Mouse (Mus musculus) hindbrain, embryonic 11.5 days (tissue): ENCODE measurements around the gene Aire. TPM values are rescaled to one million over a fixed set of nuclear protein-coding genes. Genes with fewer than 3 reads are reported as not detected.

Experiments
- ATAC-seq: fragments of 200-750 bp; cut with Nextera tagmentation; 2 replicates; pipeline ENCODE4 v1.8.0; 2017; ENCODE audit warnings: mild to moderate bottlenecking, moderate TSS enrichment, moderate library complexity; ENCODE audit not compliant: low FRiP score
- DNase-seq: peaks from one replicate; pipeline ENCODE4 v3.0.0-alpha.2; 2015; ENCODE audit warnings: low spot score
- H3K27ac ChIP-seq: fragments of 300-500 bp; sonication (generic); 2 replicates; pipeline ENCODE4 v1.5.1; 2014; ENCODE audit warnings: mild to moderate bottlenecking, low read depth, low read length
- H3K27me3 ChIP-seq: fragments of 300-500 bp; sonication (generic); 2 replicates; pipeline ENCODE4 v1.6.1; 2014; ENCODE audit warnings: mild to moderate bottlenecking, low read length, moderate library complexity, mixed read lengths; ENCODE audit not compliant: control insufficient read depth, insufficient read depth
- H3K36me3 ChIP-seq: fragments of 300-500 bp; sonication (generic); 2 replicates; pipeline ENCODE4 v1.6.1; 2014; ENCODE audit warnings: mild to moderate bottlenecking, low read length, moderate library complexity, mixed read lengths; ENCODE audit not compliant: control insufficient read depth, insufficient read depth
- H3K4me1 ChIP-seq: fragments of 300-500 bp; sonication (generic); replicated peaks from 2 replicates; pipeline ENCODE4 v1.6.1; 2014; ENCODE audit warnings: low read length, mixed read lengths; ENCODE audit not compliant: control insufficient read depth, insufficient read depth
- H3K4me2 ChIP-seq: fragments of 300-500 bp; sonication (generic); replicated peaks from 2 replicates; pipeline ENCODE4 v1.6.1; 2014; ENCODE audit warnings: mild to moderate bottlenecking, low read depth, low read length
- H3K4me3 ChIP-seq: fragments of 300-500 bp; sonication (generic); 2 replicates; pipeline ENCODE4 v1.5.1; 2014; ENCODE audit warnings: low read depth, low read length
- H3K9ac ChIP-seq: fragments of 300-500 bp; sonication (generic); 2 replicates; pipeline ENCODE4 v1.6.1; 2014; ENCODE audit warnings: low read depth, low read length
- H3K9me3 ChIP-seq: fragments of 300-500 bp; sonication (generic); 2 replicates; pipeline ENCODE4 v1.6.1; 2016; ENCODE audit warnings: low read length; ENCODE audit not compliant: control insufficient read depth
- WGBS: fragments of 180-500 bp; shearing (Covaris S2); extraction: QIAGEN DNeasy Blood & Tissue Kit; methylation state at CpG from one replicate; pipeline ENCODE4 v1.1.7; 2014; 5-methylcytosine and 5-hydroxymethylcytosine counted together
- polyA plus RNA-seq: library from polyadenylated mRNA; unstranded; fragments of >200 nt; fragmentation: Nextera tagmentation; extraction: Ambion mirVana; gene quantifications from 2 replicates; pipeline ENCODE4 v1.2.1, GENCODE M21; 2014

The Aire gene
- polyA plus RNA-seq, 1 experiment from 2014 or later: 0.11 TPM

GRCm38 (mm10) chr10:78084073-78084472 is 40.7 kb upstream of the Aire start:
- no peak overlapping the region for H3K4me2 ChIP-seq
- H3K4me1 ChIP-seq: no peaks in the 10 kb centered on the region
- H3K27me3 ChIP-seq: no peaks in the 10 kb centered on the region
- WGBS: 71% methylated on average over 1 of the region's 1 CpGs
- H3K36me3 ChIP-seq: no peaks in the 10 kb centered on the region
- no peaks in the 10 kb centered on the region for H3K9me3 ChIP-seq
- no peak overlapping the region for H3K9ac ChIP-seq
- no peak overlapping the region for H3K4me3 ChIP-seq
- ATAC-seq (no peak), DNase-seq (no peak)
- H3K27ac ChIP-seq: no peak overlapping the region

DNA sequence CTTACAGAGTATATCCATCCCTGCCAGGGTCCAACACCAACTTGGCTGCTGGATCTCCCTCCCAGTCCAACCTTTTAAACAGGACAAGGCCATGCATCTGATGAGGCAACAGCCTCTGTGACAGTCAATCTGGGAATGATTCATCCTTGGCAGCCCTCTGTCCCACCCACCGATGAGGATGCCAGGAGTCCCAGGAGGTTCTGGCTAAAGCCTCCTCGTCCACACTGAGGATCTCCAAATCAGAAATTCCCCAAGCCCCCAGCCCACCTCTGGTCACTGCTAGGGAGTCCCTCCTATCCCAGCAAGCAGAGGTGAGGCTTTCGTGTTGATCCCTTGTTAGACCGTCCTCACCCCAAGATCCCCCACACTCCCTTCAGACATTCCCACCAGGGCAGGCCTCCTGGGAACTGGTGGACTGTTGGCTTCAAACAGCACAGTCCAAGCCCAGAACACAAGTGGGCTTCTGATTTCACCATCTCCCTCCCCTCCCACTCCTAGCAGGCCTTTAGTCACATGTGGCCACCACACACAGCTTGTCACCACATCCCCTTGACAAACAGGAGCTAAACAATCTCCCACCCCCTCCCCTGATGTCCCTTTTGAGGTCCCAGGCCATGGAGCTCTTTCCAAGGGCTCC is 36.7 kb upstream of the Aire start:
- Histone ChIP-seq H3K4me1 (no peaks in the 10 kb centered on the region), H3K27me3 (no peaks in the 10 kb centered on the region), H3K4me2 (no peak overlapping the region), H3K9ac (no peak overlapping the region), H3K27ac (no peak overlapping the region), H3K9me3 (no peaks in the 10 kb centered on the region), H3K36me3 (no peaks in the 10 kb centered on the region), H3K4me3 (no peak overlapping the region)
- ATAC-seq (no peak), DNase-seq (no peak)
- WGBS: 70% methylated on average over 4 of the region's 4 CpGs

- no peak overlapping the region for H3K9ac ChIP-seq
- H3K4me1 ChIP-seq: no peaks in the 10 kb centered on the region
- H3K4me3 ChIP-seq: no peak overlapping the region
- WGBS: 86% methylated on average over 5 of the region's 5 CpGs
- no peak overlapping the region for H3K4me2 ChIP-seq
- ATAC-seq: no peak
- no peaks in the 10 kb centered on the region for H3K9me3 ChIP-seq
- no peak overlapping the region for H3K27ac ChIP-seq
- no peak for DNase-seq
- H3K36me3 ChIP-seq: no peaks in the 10 kb centered on the region
- no peaks in the 10 kb centered on the region for H3K27me3 ChIP-seq
Measured at GRCm38 (mm10) chr10:78078276-78078675, 34.9 kb upstream of the Aire start.

GRCm38 (mm10) chr10:78077862-78078261 is 34.5 kb upstream of the Aire start:
- Histone ChIP-seq H3K27ac (no peak overlapping the region), H3K9me3 (no peaks in the 10 kb centered on the region), H3K27me3 (no peaks in the 10 kb centered on the region), H3K4me3 (no peak overlapping the region), H3K4me1 (no peaks in the 10 kb centered on the region), H3K36me3 (no peaks in the 10 kb centered on the region), H3K4me2 (no peak overlapping the region), H3K9ac (no peak overlapping the region)
- 77% methylated on average over 9 of the region's 9 CpGs for WGBS
- DNase-seq (no peak), ATAC-seq (no peak)

- H3K27ac ChIP-seq: no peak overlapping the region
- ATAC-seq: no peak
Measured at GRCm38 (mm10) chr10:78074977-78075376, 31.6 kb upstream of the Aire start.

GRCm38 (mm10) chr10:78074151-78074550 is 30.7 kb upstream of the Aire start:
- H3K9ac ChIP-seq: no peak overlapping the region
- peaks cover 7% of the 10 kb centered on the region; the same call in 1 of the 2 replicates for H3K27me3 ChIP-seq
- no peaks in the 10 kb centered on the region for H3K9me3 ChIP-seq
- ATAC-seq: no peak
- H3K36me3 ChIP-seq: no peaks in the 10 kb centered on the region
- no peak overlapping the region for H3K4me3 ChIP-seq
- H3K27ac ChIP-seq: no peak overlapping the region
- no peak overlapping the region for H3K4me2 ChIP-seq
- no peaks in the 10 kb centered on the region for H3K4me1 ChIP-seq
- DNase-seq: no peak
- 65% methylated on average over 4 of the region's 4 CpGs for WGBS

More at GRCm38 (mm10) chr10:78074977-78075376, 31.6 kb upstream of the Aire start:
- Histone ChIP-seq H3K9ac (no peak overlapping the region), H3K36me3 (no peaks in the 10 kb centered on the region), H3K27me3 (peaks cover 2% of the 10 kb centered on the region; the same call in 1 of the 2 replicates), H3K4me1 (no peaks in the 10 kb centered on the region), H3K4me3 (no peak overlapping the region), H3K4me2 (no peak overlapping the region), H3K9me3 (no peaks in the 10 kb centered on the region)
- no peak for DNase-seq
- 85% methylated on average over 11 of the region's 11 CpGs for WGBS

GRCm38 (mm10) chr10:78069101-78070011 is 25.9 kb upstream of the Aire start, which contains the start of gene Icosl:
Gene Icosl, plus strand, starts transcription at chr10:78069302.
- Histone ChIP-seq H3K27me3 (peaks cover 9% of the 10 kb centered on the region; the same call in 1 of the 2 replicates), H3K36me3 (no peaks in the 10 kb centered on the region), H3K4me3 (peak within 1 kb of the TSS; percentile 60), H3K27ac (no peak within 1 kb of the TSS), H3K9me3 (no peaks in the 10 kb centered on the region), H3K9ac (peak within 1 kb of the TSS; percentile 58), H3K4me1 (no peaks in the 10 kb centered on the region), H3K4me2 (peak within 1 kb of the TSS; percentile 99)
- ATAC-seq (peak; percentile 90), DNase-seq (peak; percentile 79)
- WGBS: under 1% methylated on average over 66 of the region's 66 CpGs

DNA sequence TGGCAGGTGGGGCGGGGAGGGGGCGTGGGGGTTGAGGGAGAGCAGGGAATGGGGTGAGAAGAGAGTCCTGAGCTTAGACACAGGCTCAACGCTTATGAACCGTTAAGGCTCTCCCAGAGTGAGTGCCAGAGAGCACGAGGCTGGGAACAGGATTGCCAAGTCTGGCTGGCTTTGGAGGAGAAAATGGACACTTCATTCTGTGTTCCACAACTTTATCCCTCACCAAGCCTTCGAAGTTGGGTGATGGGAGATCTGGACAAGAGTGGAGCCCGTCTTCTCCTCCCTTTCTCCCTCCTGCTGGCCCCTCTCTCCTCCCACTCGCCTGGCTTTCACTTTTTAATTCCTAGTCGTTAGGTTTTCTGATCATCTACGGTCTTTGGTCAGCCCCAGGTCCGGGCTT is 25.1 kb upstream of the Aire start:
- no peaks in the 10 kb centered on the region for H3K9me3 ChIP-seq
- no peaks in the 10 kb centered on the region for H3K4me1 ChIP-seq
- WGBS: 32% methylated on average over 11 of the region's 11 CpGs
- peaks cover 9% of the 10 kb centered on the region; the same call in 1 of the 2 replicates for H3K27me3 ChIP-seq
- ATAC-seq: no peak
- no peak for DNase-seq
- no peaks in the 10 kb centered on the region for H3K36me3 ChIP-seq
- no peak overlapping the region for H3K9ac ChIP-seq
- peak overlapping the region; percentile 60 for H3K4me3 ChIP-seq
- H3K4me2 ChIP-seq: peak overlapping the region; percentile 99
- no peak overlapping the region for H3K27ac ChIP-seq
